Mouse (Mus musculus) T-cell, adult 2 months (primary cell): Measurements from ENCODE around the gene Zfp668.
A peak's percentile ranks its signal among the peaks of the same experiment; 100 is the strongest.
"Not testable (repeated sequence)": the region's sequence is repeated elsewhere in the genome, so short reads cannot be mapped to it uniquely, and the experiment has no call there.

Source experiments
- DNase-seq: peaks from one replicate; pipeline ENCODE4 v3.0.0; 2022; ENCODE audit warnings: low spot score

Zfp668 gene

GRCm38 (mm10) chr7:127876467-127877348, at the start of gene Zfp668:
Gene Zfp668, minus strand, starts transcription at chr7:127876828.
- DNase-seq = peak; percentile 89

- no peak for DNase-seq
Observed at GRCm38 (mm10) chr7:127926066-127926465, 49.4 kb upstream of the Zfp668 start.

GRCm38 (mm10) chr7:127925252-127925651, 48.6 kb upstream of the Zfp668 start:
- no peak for DNase-seq

GRCm38 (mm10) chr7:127923714-127924113, 47.1 kb upstream of the Zfp668 start:
- DNase-seq = no peak

GRCm38 (mm10) chr7:127922451-127923275, 46.0 kb upstream of the Zfp668 start:
- peak; percentile 52 for DNase-seq

- no peak for DNase-seq
Observed at GRCm38 (mm10) chr7:127921516-127921915, 44.9 kb upstream of the Zfp668 start.

GRCm38 (mm10) chr7:127919290-127919689, 42.7 kb upstream of the Zfp668 start:
- no peak for DNase-seq

GRCm38 (mm10) chr7:127918203-127918602, 41.6 kb upstream of the Zfp668 start:
- DNase-seq = peak; percentile 65

- no peak for DNase-seq
Observed at GRCm38 (mm10) chr7:127915293-127915692, 38.7 kb upstream of the Zfp668 start.

GRCm38 (mm10) chr7:127912938-127913337, 36.3 kb upstream of the Zfp668 start:
- DNase-seq = no peak

GRCm38 (mm10) chr7:127912190-127912871, 35.7 kb upstream of the Zfp668 start, which contains the start of gene Kat8:
Gene Kat8, plus strand, starts transcription at chr7:127912516.
- peak; percentile 87 for DNase-seq

GRCm38 (mm10) chr7:127908656-127909055, 32.0 kb upstream of the Zfp668 start:
- DNase-seq = no peak

GRCm38 (mm10) chr7:127907939-127908338, 31.3 kb upstream of the Zfp668 start:
- DNase-seq = no peak

- DNase-seq = peak; percentile 64
Observed at GRCm38 (mm10) chr7:127903971-127904796, 27.6 kb upstream of the Zfp668 start, which contains the start of gene Bckdk. Gene Bckdk, plus strand, starts transcription at chr7:127904082.

- no peak for DNase-seq
Observed at GRCm38 (mm10) chr7:127901772-127902171, 25.1 kb upstream of the Zfp668 start.

- no peak for DNase-seq
Observed at GRCm38 (mm10) chr7:127899997-127900396, 23.4 kb upstream of the Zfp668 start.

GRCm38 (mm10) chr7:127898179-127898956, 21.7 kb upstream of the Zfp668 start:
- peak; percentile 72 for DNase-seq

GRCm38 (mm10) chr7:127897542-127897941, 20.9 kb upstream of the Zfp668 start:
- no peak for DNase-seq

- peak; percentile 65 for DNase-seq
Observed at GRCm38 (mm10) chr7:127896384-127896783, 19.8 kb upstream of the Zfp668 start.

- not testable (repeated sequence) for DNase-seq
Observed at GRCm38 (mm10) chr7:127895891-127896290, 19.3 kb upstream of the Zfp668 start.
